Mouse (Mus musculus) thymus, adult 2 months (tissue): ENCODE results near the gene Lhx4.

Experiments used
- CTCF ChIP-seq: fragments of 200-500 bp; IDR thresholded peaks from 2 replicates; pipeline ENCODE4 v1.5.1; 2012; ENCODE audit warnings: mild to moderate bottlenecking, control low read depth, low read length, moderate library complexity, borderline replicate concordance; ENCODE audit not compliant: control insufficient read depth, poor library complexity, insufficient read depth; ENCODE audit errors: extremely low read depth
- POLR2A ChIP-seq: fragments of 200-500 bp; IDR thresholded peaks from 2 replicates; pipeline ENCODE4 v1.6.1; 2012; ENCODE audit warnings: mild to moderate bottlenecking, low read length, control low read depth, moderate library complexity; ENCODE audit not compliant: control insufficient read depth, poor library complexity, insufficient read depth; ENCODE audit errors: extremely low read depth

DNA sequence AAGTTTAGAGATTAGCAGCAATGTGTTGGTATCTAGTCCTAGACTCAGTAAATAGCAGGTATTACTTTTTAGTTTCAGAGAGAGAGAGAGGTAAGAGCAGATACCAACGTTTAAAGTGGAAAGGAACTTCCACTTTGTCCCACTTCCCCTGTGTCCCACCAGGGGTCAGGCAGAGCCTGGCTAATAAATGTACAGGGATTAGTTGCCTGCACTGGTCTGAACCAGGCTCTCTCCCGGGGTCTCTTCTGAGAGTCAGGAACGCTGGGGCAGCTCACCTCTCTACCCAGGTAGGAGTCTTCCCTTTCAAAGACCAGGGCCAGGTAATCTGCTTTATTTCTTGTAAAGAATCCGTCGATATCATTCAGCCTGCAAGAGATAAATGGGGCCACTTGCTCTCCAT is 40.4 kb upstream of the Lhx4 start:
- no peak for TF ChIP-seq CTCF
- no peak for TF ChIP-seq POLR2A
